22 mouse cellular contexts compared by ENCODE assay signal in the genomic region with DNA sequence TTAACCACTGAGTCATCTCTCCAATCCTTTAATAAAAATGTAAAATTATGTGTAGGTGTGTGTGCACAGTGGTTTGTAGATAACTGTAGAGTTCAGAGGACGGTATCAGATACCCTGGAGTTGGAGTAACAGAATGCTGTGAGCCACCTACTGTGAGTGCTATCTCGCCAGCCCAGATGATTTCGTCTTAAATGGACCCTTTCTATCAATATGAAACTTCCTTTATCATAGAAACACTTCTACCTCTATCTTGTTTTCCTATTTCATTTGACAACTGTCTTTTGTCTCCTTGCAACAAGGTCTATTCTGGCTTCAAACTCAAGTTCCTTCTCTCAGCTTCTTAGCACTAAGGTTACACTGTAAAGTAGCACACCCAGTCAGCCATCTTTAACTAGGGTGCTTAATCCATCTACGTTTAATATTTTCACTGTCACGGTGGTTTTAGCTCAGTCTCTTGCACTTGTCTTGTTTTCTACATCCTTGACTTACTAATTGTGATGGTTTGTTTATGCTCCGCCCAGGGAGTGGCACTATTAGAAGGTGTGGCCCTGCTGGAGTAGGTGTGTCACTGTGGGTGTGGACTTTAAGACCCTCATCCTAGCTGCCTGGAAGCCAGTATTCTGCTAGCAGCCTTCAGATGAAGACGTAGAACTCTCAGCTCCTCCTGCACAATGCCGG. TPM values are rescaled to one million over a fixed set of nuclear protein-coding genes. Genes with fewer than 3 reads are reported as not detected.
DNase-seq lines count a peak whose midpoint lies in the region; ATAC-seq lines count a peak whose summit lies in the region.
"Had no signal": no experiment of that assay in that cellular context is flagged by ENCODE, and none has a peak within 500 bp of the region (broad histone marks: within the 10 kb centered on the region; RNA-seq: fewer than 3 reads in every experiment).

No protein-coding gene starts in this region.

- H3K9me3 ChIP-seq in liver, embryonic 11.5 days (ENCODE audit: control insufficient read depth, low read length): 0 out of 2 replicates have a peak, but pooled peaks cover 2% of the 10 kb centered on the region
- H3K9me3 ChIP-seq: embryonic facial prominence, embryonic 12.5 days; limb, embryonic 15.5 days; megakaryocyte, embryonic 14.5 days; midbrain, embryonic 15.5 days; neural tube, embryonic 15.5 days had no signal

- H3K4me3 ChIP-seq in liver, embryonic 11.5 days (ENCODE audit: low read depth, low read length): no peak overlapping the region
- H3K4me3 ChIP-seq: embryonic facial prominence, embryonic 12.5 days; limb, embryonic 15.5 days; megakaryocyte, embryonic 14.5 days; midbrain, embryonic 15.5 days; myocyte; neural tube, embryonic 15.5 days had no signal

- no peak overlapping the region; the same call in 1 of the 2 replicates for H3K4me2 ChIP-seq in liver, embryonic 11.5 days
- H3K4me2 ChIP-seq: embryonic facial prominence, embryonic 12.5 days; limb, embryonic 15.5 days; midbrain, embryonic 15.5 days; neural tube, embryonic 15.5 days had no signal

- peak; percentile 93 for ATAC-seq in liver, embryonic 11.5 days (replicated peaks; ENCODE audit: low FRiP score)
- ATAC-seq in megakaryocyte progenitor cell, adult 5-6 weeks (replicated peaks; ENCODE audit: poor library complexity): peak; percentile 96
- ATAC-seq: forebrain, embryonic 16.5 days; lung, postnatal 0 days; midbrain, embryonic 15.5 days had no signal

- peaks cover 22% of the 10 kb centered on the region for H3K4me1 ChIP-seq in liver, embryonic 11.5 days (replicated peaks; ENCODE audit: control insufficient read depth, insufficient read depth, low read length)
- H3K4me1 ChIP-seq: embryonic facial prominence, embryonic 12.5 days; limb, embryonic 15.5 days; midbrain, embryonic 15.5 days had no signal

- H3K27me3 ChIP-seq in liver, embryonic 11.5 days (replicated peaks; ENCODE audit: control insufficient read depth, insufficient read depth, low read length): no peaks in the 10 kb centered on the region
- H3K27me3 ChIP-seq: embryonic facial prominence, embryonic 12.5 days; limb, embryonic 15.5 days; megakaryocyte, embryonic 14.5 days; midbrain, embryonic 15.5 days; neural tube, embryonic 15.5 days had no signal

- peak; percentile 94 for DNase-seq in MEL-GATA-1-ER (ENCODE audit: extremely low read depth, low read depth)
- peak; percentile 90 for DNase-seq in c-Kit-positive CD71-positive TER-119-negative erythroid progenitor cells, embryonic 14.5 days (ENCODE audit: low read depth)
- DNase-seq in liver, embryonic 11.5 days (ENCODE audit: low spot score): no peak
- no peak for DNase-seq in cerebellum, adult 18-20 months
- DNase-seq in kidney, postnatal 4 days: no peak
- DNase-seq in right cerebral cortex, postnatal 14 days: no peak
- DNase-seq: adrenal gland, postnatal 36 days; B cell, adult 2 months; cerebellum, adult 9-11 months; gastrocnemius, postnatal 25 days; kidney, adult 11 months; thymus, postnatal 4 days had no signal

- peak overlapping the region; percentile 66 for H3K27ac ChIP-seq in liver, embryonic 11.5 days (ENCODE audit: low read depth, low read length)
- H3K27ac ChIP-seq: embryonic facial prominence, embryonic 12.5 days; kidney, postnatal 0 days; limb, embryonic 15.5 days; midbrain, embryonic 15.5 days; neural tube, embryonic 15.5 days had no signal

- no peak overlapping the region for H3K9ac ChIP-seq in liver, embryonic 11.5 days (ENCODE audit: low read depth, low read length)
- H3K9ac ChIP-seq: embryonic facial prominence, embryonic 12.5 days; limb, embryonic 15.5 days; midbrain, embryonic 15.5 days; neural tube, embryonic 15.5 days had no signal

- H3K36me3 ChIP-seq in liver, embryonic 11.5 days (ENCODE audit: control insufficient read depth, insufficient read depth, low read length): peaks cover 5% of the 10 kb centered on the region; the same call in 1 of the 2 replicates
- H3K36me3 ChIP-seq: midbrain, embryonic 15.5 days; neural tube, embryonic 15.5 days had no signal

- 61% methylated on average over 8 of the region's 8 CpGs for WGBS in liver, embryonic 11.5 days

RNA-seq across cellular contexts. Expression of a gene that starts 31.1 kb away (rescaled TPM):
- polyA plus RNA-seq in liver, embryonic 11.5 days (2014; fragmentation: Nextera tagmentation; extraction: Ambion mirVana): 30.9 and 32.4 TPM in 2 replicates
- 28.4 and 34.7 TPM in 2 replicates for total RNA-seq in megakaryocyte progenitor cell, adult 5-6 weeks (2015)
- total RNA-seq in megakaryocyte progenitor cell, adult 5-6 weeks (2017): 8.9 and 10.1 TPM in 2 replicates

RNA-seq across cellular contexts. Expression of a gene that starts 37.8 kb away (rescaled TPM):
- 99.8 and 105 TPM in 2 replicates for polyA plus RNA-seq in liver, embryonic 11.5 days (2014; fragmentation: Nextera tagmentation; extraction: Ambion mirVana)
- 24.2 and 26.8 TPM in 2 replicates for total RNA-seq in megakaryocyte progenitor cell, adult 5-6 weeks (2015)
- total RNA-seq in megakaryocyte progenitor cell, adult 5-6 weeks (2017): 44.1 and 46.9 TPM in 2 replicates

Comparison
In these comparisons a context has a peak if more than half of its experiments do, and no peak if none do; other contexts are left out.
1. DNase-seq: peak in MEL-GATA-1-ER (single experiment) and c-Kit-positive CD71-positive TER-119-negative erythroid progenitor cells, embryonic 14.5 days (single experiment); none in liver, embryonic 11.5 days (single experiment), cerebellum, adult 18-20 months (0 of 2), kidney, postnatal 4 days (0 of 2) and right cerebral cortex, postnatal 14 days (single experiment).